Comparison of ENCODE assay signal across 27 mouse cellular contexts in the genomic region with DNA sequence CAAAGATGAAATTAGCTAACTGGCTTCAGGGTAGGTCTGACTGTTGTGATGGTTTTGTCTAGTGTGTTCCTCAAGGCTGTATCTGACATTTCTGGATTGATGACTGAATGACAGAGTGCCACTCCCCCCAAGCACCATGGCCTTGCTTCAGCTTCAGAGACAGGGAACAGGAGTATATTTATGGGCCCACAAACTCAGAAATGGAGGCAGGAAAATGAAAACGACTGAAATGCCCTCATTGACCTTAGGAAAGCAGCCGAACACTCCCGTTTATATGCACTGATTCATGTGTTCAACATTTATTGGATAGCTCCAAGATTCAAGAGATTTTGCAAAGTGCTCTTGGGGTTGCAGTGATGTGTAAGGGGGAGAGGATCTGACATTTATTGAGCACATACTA.
DNase-seq lines count a peak whose midpoint lies in the region; ATAC-seq lines count a peak whose summit lies in the region.
"Had no signal": no experiment of that assay in that cellular context is flagged by ENCODE, and none has a peak within 500 bp of the region (broad histone marks: within the 10 kb centered on the region; RNA-seq: fewer than 3 reads in every experiment).

No protein-coding gene starts in this region.

- DNase-seq in heart, adult 11 months, result peak; percentile 51
- no peak for DNase-seq in heart, embryonic 10.5 days (ENCODE audit: low spot score)
- DNase-seq in embryonic facial prominence, embryonic 10.5 days (ENCODE audit: low spot score), result no peak
- no peak for DNase-seq in limb, embryonic 11.5 days (ENCODE audit: low spot score)
- DNase-seq in spleen, adult 12 weeks (ENCODE audit: low spot score), result no peak
- no peak for DNase-seq in gastrocnemius, adult 8-10 months (ENCODE audit: low spot score in 2 of 2)
- DNase-seq: adrenal gland, adult 8-10 months; adrenal gland, postnatal 14 days; adrenal gland, postnatal 36 days; B cell, adult 2 months; cerebellum, adult 11-12 months; cerebellum, adult 2 months; cerebellum, adult 9-10 months; cerebellum, postnatal 10 days; cerebellum, postnatal 25 days had no signal

- no peaks in the 10 kb centered on the region for H3K27me3 ChIP-seq in heart, embryonic 10.5 days (ENCODE audit: insufficient read depth, poor library complexity, severe bottlenecking)
- H3K27me3 ChIP-seq in embryonic facial prominence, embryonic 10.5 days (replicated peaks; ENCODE audit: low read depth, poor library complexity, severe bottlenecking), result no peaks in the 10 kb centered on the region
- H3K27me3 ChIP-seq in limb, embryonic 11.5 days (ENCODE audit: control insufficient read depth, insufficient read depth, low read length), result no peaks in the 10 kb centered on the region
- H3K27me3 ChIP-seq: CH12.LX; embryonic facial prominence, embryonic 13.5 days; embryonic facial prominence, embryonic 15.5 days; forebrain, embryonic 12.5 days; Patski had no signal

- no peaks in the 10 kb centered on the region for H3K36me3 ChIP-seq in heart, embryonic 10.5 days
- no peaks in the 10 kb centered on the region for H3K36me3 ChIP-seq in embryonic facial prominence, embryonic 10.5 days (replicated peaks)
- H3K36me3 ChIP-seq in limb, embryonic 11.5 days (ENCODE audit: control insufficient read depth, insufficient read depth, low read length), result no peaks in the 10 kb centered on the region
- H3K36me3 ChIP-seq: embryonic facial prominence, embryonic 13.5 days; embryonic facial prominence, embryonic 15.5 days; forebrain, embryonic 10.5 days; forebrain, embryonic 12.5 days; G1E had no signal

- H3K4me1 ChIP-seq in heart, embryonic 10.5 days, result no peaks in the 10 kb centered on the region
- peaks cover 20% of the 10 kb centered on the region for H3K4me1 ChIP-seq in embryonic facial prominence, embryonic 10.5 days
- H3K4me1 ChIP-seq in limb, embryonic 11.5 days (ENCODE audit: control insufficient read depth, insufficient read depth, low read length), result peaks cover 13% of the 10 kb centered on the region

- no peak overlapping the region for H3K4me2 ChIP-seq in limb, embryonic 11.5 days (ENCODE audit: low read depth, severe bottlenecking)
- H3K4me2 ChIP-seq: forebrain, embryonic 12.5 days had no signal

- H3K9me3 ChIP-seq in heart, embryonic 10.5 days, result no peaks in the 10 kb centered on the region
- H3K9me3 ChIP-seq in embryonic facial prominence, embryonic 10.5 days, result no peaks in the 10 kb centered on the region
- no peaks in the 10 kb centered on the region for H3K9me3 ChIP-seq in limb, embryonic 11.5 days (ENCODE audit: control insufficient read depth, low read length)
- H3K9me3 ChIP-seq: embryonic facial prominence, embryonic 13.5 days; forebrain, embryonic 10.5 days; forebrain, embryonic 12.5 days had no signal

- WGBS in heart, embryonic 10.5 days, result 83% methylated on average over 3 of the region's 3 CpGs
- 63% methylated on average over 3 of the region's 3 CpGs for WGBS in embryonic facial prominence, embryonic 10.5 days
- WGBS in limb, embryonic 11.5 days, result 30% methylated on average over 3 of the region's 3 CpGs

- no peak overlapping the region for H3K27ac ChIP-seq in heart, embryonic 10.5 days
- peak overlapping the region; percentile 52; the same call in 1 of the 2 replicates for H3K27ac ChIP-seq in embryonic facial prominence, embryonic 10.5 days (replicated peaks)
- H3K27ac ChIP-seq in limb, embryonic 11.5 days (replicated peaks; ENCODE audit: low read depth, low read length), result 0 out of 2 replicates have a peak overlapping the region, but pooled peaks have one; percentile 15
- H3K27ac ChIP-seq: forebrain, embryonic 12.5 days had no signal

- ATAC-seq in limb, embryonic 11.5 days (ENCODE audit: insufficient number of reproducible peaks, low FRiP score, low TSS enrichment, low read depth), result no peak
- ATAC-seq: activated CD4-positive, CD25-positive, alpha-beta regulatory T cell, adult 4 months; CD4-positive, CD25-positive, alpha-beta regulatory T cell, adult 4 months; forebrain, embryonic 14.5 days; forebrain, embryonic 16.5 days; Patski had no signal

- no peak overlapping the region for H3K9ac ChIP-seq in limb, embryonic 11.5 days (ENCODE audit: low read length)
- H3K9ac ChIP-seq: embryonic facial prominence, embryonic 13.5 days; embryonic facial prominence, embryonic 15.5 days; forebrain, embryonic 12.5 days had no signal

- H3K4me3 ChIP-seq in heart, embryonic 10.5 days, result no peak overlapping the region
- H3K4me3 ChIP-seq in embryonic facial prominence, embryonic 10.5 days, result no peak overlapping the region
- H3K4me3 ChIP-seq in limb, embryonic 11.5 days (ENCODE audit: low read depth, low read length), result no peak overlapping the region
- H3K4me3 ChIP-seq: embryonic facial prominence, embryonic 13.5 days; embryonic facial prominence, embryonic 15.5 days; erythroblast, embryonic 14.5 days; forebrain, embryonic 10.5 days; forebrain, embryonic 12.5 days had no signal
